Mouse (Mus musculus): ENCODE data around the gene Ubac2. TPM values are rescaled to one million over a fixed set of nuclear protein-coding genes. Genes with fewer than 3 reads are reported as not detected.

The Ubac2 gene
- polyA plus RNA-seq, 1 experiment from 2014 or later, result 67.4 TPM

GRCm38 (mm10) chr14:121915621-121916020, 37.2 kb downstream of the Ubac2 start, which contains the start of gene Gpr18:
Gene Gpr18, minus strand, starts transcription at chr14:121915781.
- WGBS, result 83% methylated on average over 8 of the region's 8 CpGs
- peaks cover 29% of the 10 kb centered on the region for H3K36me3 ChIP-seq (replicated peaks)

GRCm38 (mm10) chr14:121916311-121917094, 38.1 kb downstream of the Ubac2 start:
- Histone ChIP-seq H3K36me3 (replicated peaks) (peaks cover 23% of the 10 kb centered on the region), H3K27ac (no peak overlapping the region), H3K9me3 (no peaks in the 10 kb centered on the region), H3K4me3 (replicated peaks) (no peak overlapping the region), H3K9ac (no peak overlapping the region), H3K4me2 (no peak overlapping the region), H3K27me3 (no peaks in the 10 kb centered on the region), H3K4me1 (no peaks in the 10 kb centered on the region)
- ATAC-seq (ENCODE audit: low FRiP score), result no peak
- WGBS, result 89% methylated on average over 6 of the region's 6 CpGs

More at GRCm38 (mm10) chr14:121915621-121916020, 37.2 kb downstream of the Ubac2 start, which contains the start of gene Gpr18:
- Histone ChIP-seq H3K4me2 (no peak within 1 kb of the TSS), H3K9ac (no peak within 1 kb of the TSS), H3K27ac (no peak within 1 kb of the TSS), H3K27me3 (no peaks in the 10 kb centered on the region), H3K4me1 (no peaks in the 10 kb centered on the region), H3K9me3 (no peaks in the 10 kb centered on the region), H3K4me3 (replicated peaks) (no peak within 1 kb of the TSS)
- no peak for ATAC-seq (ENCODE audit: low FRiP score)

GRCm38 (mm10) chr14:121918266-121918665, 39.8 kb downstream of the Ubac2 start:
- Histone ChIP-seq H3K4me1 (no peaks in the 10 kb centered on the region), H3K36me3 (replicated peaks) (peaks cover 15% of the 10 kb centered on the region), H3K4me2 (no peak overlapping the region), H3K9me3 (no peaks in the 10 kb centered on the region), H3K4me3 (replicated peaks) (no peak overlapping the region), H3K27ac (no peak overlapping the region), H3K9ac (no peak overlapping the region), H3K27me3 (no peaks in the 10 kb centered on the region)
- 64% methylated on average over 3 of the region's 3 CpGs for WGBS
- no peak for ATAC-seq (ENCODE audit: low FRiP score)

GRCm38 (mm10) chr14:121919752-121920151, 41.3 kb downstream of the Ubac2 start:
- WGBS, result 50% methylated on average over 3 of the region's 3 CpGs

GRCm38 (mm10) chr14:121920511-121921124, 42.2 kb downstream of the Ubac2 start:
- H3K36me3 ChIP-seq (replicated peaks), result peaks cover 15% of the 10 kb centered on the region
- H3K4me1 ChIP-seq, result no peaks in the 10 kb centered on the region
- no peak overlapping the region for H3K4me3 ChIP-seq (replicated peaks)
- H3K27me3 ChIP-seq, result no peaks in the 10 kb centered on the region
- no peak overlapping the region for H3K4me2 ChIP-seq
- peak; percentile 27; the same call in 1 of the 2 replicates for ATAC-seq (ENCODE audit: low FRiP score)
- no peaks in the 10 kb centered on the region for H3K9me3 ChIP-seq
- no peak overlapping the region for H3K27ac ChIP-seq
- WGBS, result 88% methylated on average over 12 of the region's 12 CpGs
- H3K9ac ChIP-seq, result no peak overlapping the region; the same call in 1 of the 2 replicates

More at GRCm38 (mm10) chr14:121919752-121920151, 41.3 kb downstream of the Ubac2 start:
- no peak overlapping the region for H3K9ac ChIP-seq
- H3K36me3 ChIP-seq (replicated peaks), result peaks cover 15% of the 10 kb centered on the region
- H3K4me1 ChIP-seq, result no peaks in the 10 kb centered on the region
- no peak overlapping the region for H3K4me2 ChIP-seq
- no peak for ATAC-seq (ENCODE audit: low FRiP score)
- no peaks in the 10 kb centered on the region for H3K27me3 ChIP-seq
- H3K4me3 ChIP-seq (replicated peaks), result no peak overlapping the region
- no peaks in the 10 kb centered on the region for H3K9me3 ChIP-seq
- no peak overlapping the region for H3K27ac ChIP-seq

- no peaks in the 10 kb centered on the region for H3K9me3 ChIP-seq
- H3K27ac ChIP-seq, result no peak overlapping the region
- H3K27me3 ChIP-seq, result no peaks in the 10 kb centered on the region
- no peak overlapping the region for H3K4me2 ChIP-seq
- WGBS, result 90% methylated on average over 4 of the region's 4 CpGs
- H3K36me3 ChIP-seq (replicated peaks), result peaks cover 5% of the 10 kb centered on the region; the same call in 1 of the 2 replicates
- no peak overlapping the region for H3K9ac ChIP-seq
- no peak for ATAC-seq (ENCODE audit: low FRiP score)
- no peaks in the 10 kb centered on the region for H3K4me1 ChIP-seq
- no peak overlapping the region for H3K4me3 ChIP-seq (replicated peaks)
These were observed 43.6 kb downstream of the Ubac2 start for GRCm38 (mm10) chr14:121922016-121922415.

GRCm38 (mm10) chr14:121922731-121923130, 44.3 kb downstream of the Ubac2 start:
- Histone ChIP-seq H3K27me3 (no peaks in the 10 kb centered on the region), H3K9ac (no peak overlapping the region), H3K4me1 (no peaks in the 10 kb centered on the region), H3K4me3 (replicated peaks) (no peak overlapping the region), H3K36me3 (replicated peaks) (no peaks in the 10 kb centered on the region; the same call in 1 of the 2 replicates), H3K4me2 (no peak overlapping the region), H3K27ac (no peak overlapping the region), H3K9me3 (no peaks in the 10 kb centered on the region)
- ATAC-seq (ENCODE audit: low FRiP score), result no peak
- WGBS, result 92% methylated on average over 4 of the region's 4 CpGs

GRCm38 (mm10) chr14:121924876-121925275, 46.5 kb downstream of the Ubac2 start:
- H3K9ac ChIP-seq, result no peak overlapping the region
- 77% methylated on average over 6 of the region's 6 CpGs for WGBS

GRCm38 (mm10) chr14:121926901-121927300, 48.5 kb downstream of the Ubac2 start:
- Histone ChIP-seq H3K9ac (no peak overlapping the region), H3K4me1 (peaks cover 5% of the 10 kb centered on the region; the same call in 1 of the 2 replicates), H3K27me3 (no peaks in the 10 kb centered on the region), H3K27ac (no peak overlapping the region), H3K9me3 (no peaks in the 10 kb centered on the region), H3K4me3 (replicated peaks) (no peak overlapping the region), H3K36me3 (replicated peaks) (no peaks in the 10 kb centered on the region), H3K4me2 (no peak overlapping the region)
- no peak for ATAC-seq (ENCODE audit: low FRiP score)
- WGBS, result 90% methylated on average over 6 of the region's 6 CpGs

More at GRCm38 (mm10) chr14:121924876-121925275, 46.5 kb downstream of the Ubac2 start:
- no peak overlapping the region for H3K4me3 ChIP-seq (replicated peaks)
- H3K27ac ChIP-seq, result no peak overlapping the region
- no peaks in the 10 kb centered on the region for H3K9me3 ChIP-seq
- H3K36me3 ChIP-seq (replicated peaks), result no peaks in the 10 kb centered on the region
- no peak for ATAC-seq (ENCODE audit: low FRiP score)
- H3K4me1 ChIP-seq, result no peaks in the 10 kb centered on the region
- no peak overlapping the region for H3K4me2 ChIP-seq
- H3K27me3 ChIP-seq, result no peaks in the 10 kb centered on the region

- no peaks in the 10 kb centered on the region for H3K27me3 ChIP-seq
- H3K4me1 ChIP-seq, result peaks cover 6% of the 10 kb centered on the region; the same call in 1 of the 2 replicates
- ATAC-seq (ENCODE audit: low FRiP score), result no peak
- H3K4me3 ChIP-seq (replicated peaks), result no peak overlapping the region
- no peaks in the 10 kb centered on the region for H3K36me3 ChIP-seq (replicated peaks)
- no peak overlapping the region for H3K27ac ChIP-seq
- H3K4me2 ChIP-seq, result no peak overlapping the region
- no peak overlapping the region for H3K9ac ChIP-seq
- 93% methylated on average over 8 of the region's 8 CpGs for WGBS
- no peaks in the 10 kb centered on the region for H3K9me3 ChIP-seq
These were observed 49.0 kb downstream of the Ubac2 start for GRCm38 (mm10) chr14:121927451-121927850.

GRCm38 (mm10) chr14:121928375-121929137, 50.1 kb downstream of the Ubac2 start:
- no peak for ATAC-seq (ENCODE audit: low FRiP score)
- Histone ChIP-seq H3K9me3 (no peaks in the 10 kb centered on the region), H3K4me2 (no peak overlapping the region), H3K4me3 (replicated peaks) (no peak overlapping the region), H3K36me3 (replicated peaks) (no peaks in the 10 kb centered on the region), H3K4me1 (peaks cover 6% of the 10 kb centered on the region; the same call in 1 of the 2 replicates), H3K27ac (no peak overlapping the region), H3K27me3 (no peaks in the 10 kb centered on the region), H3K9ac (no peak overlapping the region)
- WGBS, result 70% methylated on average over 8 of the region's 8 CpGs
